Mouse (Mus musculus): ENCODE results near the gene Slc24a4.

DNA sequence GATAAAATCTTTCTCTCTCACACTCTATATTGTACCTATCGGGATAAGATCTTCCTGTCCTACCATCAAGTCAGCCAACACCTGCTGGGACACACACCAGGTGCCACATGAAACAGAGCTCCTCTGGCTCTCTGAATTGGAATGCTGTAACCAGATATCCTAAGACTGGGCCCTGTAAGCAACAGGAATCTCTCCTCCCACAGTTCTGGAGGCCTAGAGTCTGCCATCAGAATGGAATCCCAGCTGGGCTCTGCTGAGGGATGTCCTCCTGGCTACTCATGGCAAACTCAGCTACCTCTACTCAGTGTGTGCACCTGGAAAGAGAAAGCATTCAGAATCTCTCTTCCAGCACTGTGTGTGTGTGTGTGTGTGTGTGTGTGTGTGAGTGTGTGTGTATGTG lies 115.4 kb downstream of the Slc24a4 start:
- TF ChIP-seq GATA1 (IDR thresholded peaks at IDR 0.05; ENCODE audit: borderline replicate concordance, low read length) (no peak), CTCF (IDR thresholded peaks at IDR 0.05; ENCODE audit: low read depth, low read length) (no peak)

Data from G1E (cell line).